Comparison of ENCODE assay signal across 18 mouse cellular contexts in genomic region chr7:45915011-45915410, GRCm38 (mm10). TPM values are rescaled to one million over a fixed set of nuclear protein-coding genes. Genes with fewer than 3 reads are reported as not detected.
"Had no signal": no experiment of that assay in that cellular context is flagged by ENCODE, and none has a peak within 500 bp of the region (broad histone marks: within the 10 kb centered on the region; RNA-seq: fewer than 3 reads in every experiment).

No protein-coding gene starts in this region.

- DNase-seq: kidney, adult 9 months; kidney, postnatal 14 days; kidney, postnatal 4 days; left cerebral cortex, postnatal 4 days; liver, postnatal 0 days; lung, embryonic 14.5 days; thymus, adult 18-20 months; thymus, postnatal 36 days had no signal

- H3K4me3 ChIP-seq: midbrain, embryonic 12.5 days had no signal

- H3K27ac ChIP-seq: liver, embryonic 14.5 days; macrophage; midbrain, embryonic 12.5 days had no signal

- H3K4me2 ChIP-seq: liver, embryonic 11.5 days; lung, embryonic 14.5 days; midbrain, embryonic 12.5 days had no signal

- H3K9ac ChIP-seq: liver, embryonic 14.5 days; liver, postnatal 0 days; midbrain, embryonic 12.5 days had no signal

- ATAC-seq: liver, postnatal 0 days; lung, postnatal 0 days; midbrain, embryonic 16.5 days had no signal

- H3K9me3 ChIP-seq: midbrain, embryonic 12.5 days had no signal

RNA-seq across cellular contexts. Expression of gene Syngr4, which starts 18.5 kb away (rescaled TPM):
- total RNA-seq: layer of hippocampus, adult 18-20 months; layer of hippocampus, postnatal 14 days had no signal
- polyA plus RNA-seq: macrophage; midbrain, embryonic 16.5 days; neural tube, embryonic 14.5 days; urinary bladder, adult 2 months had no signal

RNA-seq across cellular contexts. Expression of gene Grin2d, which starts 36.8 kb away (rescaled TPM):
- polyA plus RNA-seq: macrophage had no signal
